Mouse (Mus musculus): ENCODE data around the gene Cyth2.

- no peak for TF ChIP-seq POLR2A (IDR thresholded peaks at IDR 0.05; ENCODE audit: borderline replicate concordance, low read depth, low read length)
- no peak for TF ChIP-seq CTCF (IDR thresholded peaks at IDR 0.05; ENCODE audit: low read depth, low read length)
Observed at GRCm38 (mm10) chr7:45859008-45859407, 44.6 kb upstream of the Cyth2 start.
